Mouse (Mus musculus) erythroblast, embryonic 14.5 days (primary cell): Measurements from ENCODE around the gene Hltf. TPM values are rescaled to one million over a fixed set of nuclear protein-coding genes. Genes with fewer than 3 reads are reported as not detected.

Source experiments
- H3K27me3 ChIP-seq: 2 replicates; pipeline ENCODE4 v1.6.1; 2012; ENCODE audit warnings: inconsistent platforms; ENCODE audit not compliant: control insufficient read depth
- H3K36me3 ChIP-seq: 2 replicates; pipeline ENCODE4 v1.6.1; 2012; ENCODE audit warnings: mild to moderate bottlenecking, inconsistent platforms; ENCODE audit not compliant: control insufficient read depth
- H3K4me1 ChIP-seq: 2 replicates; pipeline ENCODE4 v1.6.1; 2012; ENCODE audit warnings: inconsistent platforms; ENCODE audit not compliant: control insufficient read depth
- H3K4me3 ChIP-seq: replicated peaks from 2 replicates; pipeline ENCODE3; 2012; ENCODE audit warnings: moderate library complexity, mild to moderate bottlenecking, inconsistent platforms
- H3K9me3 ChIP-seq: 2 replicates; pipeline ENCODE4 v1.6.1; 2012; ENCODE audit warnings: low read length, inconsistent platforms, mixed read lengths; ENCODE audit not compliant: control insufficient read depth
- GATA1 ChIP-seq: IDR thresholded peaks from 2 replicates; pipeline ENCODE4 v1.6.1; 2012; ENCODE audit warnings: low read length, inconsistent platforms, mixed read lengths
- TAL1 ChIP-seq: IDR thresholded peaks from 3 replicates; pipeline ENCODE4 v1.6.1; 2012; ENCODE audit warnings: low read length, inconsistent platforms, mixed read lengths
- polyA plus RNA-seq: library from polyadenylated mRNA; stranded (reverse); fragments of >175 nt; gene quantifications from 2 replicates; pipeline ENCODE4 v1.2.3, GENCODE M21; 2012

Gene Hltf
- polyA plus RNA-seq, 1 experiment: 0.17 TPM

- Histone ChIP-seq H3K4me3 (no peak overlapping the region), H3K36me3 (peaks cover 2% of the 10 kb centered on the region), H3K27me3 (no peaks in the 10 kb centered on the region), H3K4me1 (no peaks in the 10 kb centered on the region), H3K9me3 (no peaks in the 10 kb centered on the region)
- TF ChIP-seq TAL1 (no peak), GATA1 (no peak)
Measured at GRCm38 (mm10) chr3:20141679-20142078, 84.1 kb downstream of the Hltf start.

- Histone ChIP-seq H3K36me3 (peaks cover 2% of the 10 kb centered on the region), H3K4me1 (no peaks in the 10 kb centered on the region)
Measured at GRCm38 (mm10) chr3:20142101-20142500, 84.5 kb downstream of the Hltf start.

GRCm38 (mm10) chr3:20142576-20142975 is 85.0 kb downstream of the Hltf start:
- no peak overlapping the region for H3K4me3 ChIP-seq
- no peaks in the 10 kb centered on the region for H3K4me1 ChIP-seq
- no peaks in the 10 kb centered on the region for H3K27me3 ChIP-seq
- no peaks in the 10 kb centered on the region for H3K9me3 ChIP-seq
- TF ChIP-seq TAL1 (no peak), GATA1 (no peak)
- H3K36me3 ChIP-seq: peaks cover 1% of the 10 kb centered on the region

More at GRCm38 (mm10) chr3:20142101-20142500, 84.5 kb downstream of the Hltf start:
- H3K4me3 ChIP-seq: no peak overlapping the region
- TF ChIP-seq GATA1 (no peak), TAL1 (no peak)
- no peaks in the 10 kb centered on the region for H3K9me3 ChIP-seq
- H3K27me3 ChIP-seq: no peaks in the 10 kb centered on the region

- H3K36me3 ChIP-seq: peaks cover 7% of the 10 kb centered on the region; the same call in 1 of the 2 replicates
- TF ChIP-seq TAL1 (no peak), GATA1 (no peak)
- H3K27me3 ChIP-seq: no peaks in the 10 kb centered on the region
Measured at GRCm38 (mm10) chr3:20143726-20144125, 86.1 kb downstream of the Hltf start.

GRCm38 (mm10) chr3:20144401-20144800 is 86.8 kb downstream of the Hltf start:
- H3K4me3 ChIP-seq: no peak overlapping the region
- H3K36me3 ChIP-seq: peaks cover 8% of the 10 kb centered on the region; the same call in 1 of the 2 replicates
- H3K9me3 ChIP-seq: no peaks in the 10 kb centered on the region
- TF ChIP-seq TAL1 (no peak), GATA1 (no peak)
- H3K4me1 ChIP-seq: no peaks in the 10 kb centered on the region
- no peaks in the 10 kb centered on the region for H3K27me3 ChIP-seq

More at GRCm38 (mm10) chr3:20143726-20144125, 86.1 kb downstream of the Hltf start:
- Histone ChIP-seq H3K4me3 (no peak overlapping the region), H3K9me3 (no peaks in the 10 kb centered on the region), H3K4me1 (no peaks in the 10 kb centered on the region)

- Histone ChIP-seq H3K27me3 (no peaks in the 10 kb centered on the region), H3K36me3 (peaks cover 11% of the 10 kb centered on the region), H3K4me1 (no peaks in the 10 kb centered on the region), H3K4me3 (no peak overlapping the region), H3K9me3 (no peaks in the 10 kb centered on the region)
- no peak for TF ChIP-seq GATA1
- no peak for TF ChIP-seq TAL1
Measured at GRCm38 (mm10) chr3:20145696-20146113, 88.1 kb downstream of the Hltf start.

GRCm38 (mm10) chr3:20146884-20147395 is 89.3 kb downstream of the Hltf start:
- Histone ChIP-seq H3K27me3 (no peaks in the 10 kb centered on the region), H3K4me1 (no peaks in the 10 kb centered on the region), H3K36me3 (peaks cover 12% of the 10 kb centered on the region), H3K4me3 (no peak overlapping the region), H3K9me3 (no peaks in the 10 kb centered on the region)
- no peak for TF ChIP-seq TAL1
- no peak for TF ChIP-seq GATA1

GRCm38 (mm10) chr3:20147647-20148046 is 90.0 kb downstream of the Hltf start:
- Histone ChIP-seq H3K4me1 (no peaks in the 10 kb centered on the region), H3K9me3 (no peaks in the 10 kb centered on the region)

GRCm38 (mm10) chr3:20150511-20150910 is 92.9 kb downstream of the Hltf start:
- H3K4me3 ChIP-seq: no peak overlapping the region
- no peaks in the 10 kb centered on the region for H3K27me3 ChIP-seq
- no peaks in the 10 kb centered on the region for H3K9me3 ChIP-seq
- peaks cover 12% of the 10 kb centered on the region for H3K36me3 ChIP-seq
- TF ChIP-seq TAL1 (no peak), GATA1 (no peak)
- peaks cover 9% of the 10 kb centered on the region for H3K4me1 ChIP-seq

More at GRCm38 (mm10) chr3:20147647-20148046, 90.0 kb downstream of the Hltf start:
- Histone ChIP-seq H3K27me3 (no peaks in the 10 kb centered on the region), H3K4me3 (no peak overlapping the region), H3K36me3 (peaks cover 12% of the 10 kb centered on the region)
- TF ChIP-seq GATA1: no peak
- TF ChIP-seq TAL1: no peak

- peaks cover 12% of the 10 kb centered on the region for H3K36me3 ChIP-seq
- no peaks in the 10 kb centered on the region for H3K9me3 ChIP-seq
- TF ChIP-seq GATA1 (no peak), TAL1 (no peak)
- no peak overlapping the region for H3K4me3 ChIP-seq
- peaks cover 9% of the 10 kb centered on the region for H3K4me1 ChIP-seq
- H3K27me3 ChIP-seq: no peaks in the 10 kb centered on the region
Measured at GRCm38 (mm10) chr3:20151651-20152050, 94.0 kb downstream of the Hltf start.
